ENCODE assay signal across 7 mouse cellular contexts in genomic region chr3:90540904-90541303, GRCm38 (mm10). TPM values are rescaled to one million over a fixed set of nuclear protein-coding genes. Genes with fewer than 3 reads are reported as not detected.
DNase-seq lines count a peak whose midpoint lies in the region; ATAC-seq and TF ChIP-seq lines count a peak whose summit lies in the region.

No protein-coding gene starts in this region.

- no peak overlapping the region for H3K9ac ChIP-seq in embryonic facial prominence, embryonic 15.5 days
- H3K9ac ChIP-seq in midbrain, embryonic 11.5 days (ENCODE audit: low read length): peak overlapping the region; percentile 30; the same call in 1 of the 2 replicates

- H3K9me3 ChIP-seq in embryonic facial prominence, embryonic 15.5 days (replicated peaks): no peaks in the 10 kb centered on the region
- no peaks in the 10 kb centered on the region for H3K9me3 ChIP-seq in hindbrain, embryonic 10.5 days
- H3K9me3 ChIP-seq in midbrain, embryonic 11.5 days (ENCODE audit: control insufficient read depth, low read length): no peaks in the 10 kb centered on the region

- peaks cover 14% of the 10 kb centered on the region for H3K4me1 ChIP-seq in brown adipose tissue, adult 24 weeks (ENCODE audit: control insufficient read depth, insufficient read depth, insufficient read length, low read length)
- H3K4me1 ChIP-seq in embryonic facial prominence, embryonic 15.5 days: peaks cover 31% of the 10 kb centered on the region
- H3K4me1 ChIP-seq in hindbrain, embryonic 10.5 days (replicated peaks): peaks cover 32% of the 10 kb centered on the region
- peaks cover 5% of the 10 kb centered on the region; the same call in 1 of the 2 replicates for H3K4me1 ChIP-seq in midbrain, embryonic 11.5 days (ENCODE audit: control insufficient read depth, insufficient read depth, low read length)

- no peaks in the 10 kb centered on the region for H3K36me3 ChIP-seq in embryonic facial prominence, embryonic 15.5 days
- no peaks in the 10 kb centered on the region for H3K36me3 ChIP-seq in hindbrain, embryonic 10.5 days
- no peaks in the 10 kb centered on the region for H3K36me3 ChIP-seq in midbrain, embryonic 11.5 days (ENCODE audit: control insufficient read depth, insufficient read depth, low read length)

- DNase-seq in hindbrain, embryonic 10.5 days (ENCODE audit: low spot score): peak; percentile 33
- peak; percentile 25 to 61 for DNase-seq in layer of hippocampus, adult 2 months (ENCODE audit: low spot score in 2 of 2)
- peak; percentile 86 for DNase-seq in midbrain, embryonic 11.5 days (ENCODE audit: low spot score, missing footprints)
- DNase-seq in thymus, adult 18-20 months: no peak
- DNase-seq in right cerebral cortex, adult 2 months (ENCODE audit: low spot score in 2 of 2): no peak

- H3K27me3 ChIP-seq in embryonic facial prominence, embryonic 15.5 days: no peaks in the 10 kb centered on the region
- H3K27me3 ChIP-seq in hindbrain, embryonic 10.5 days (ENCODE audit: insufficient read depth, poor library complexity, severe bottlenecking): peaks cover 3% of the 10 kb centered on the region
- no peaks in the 10 kb centered on the region for H3K27me3 ChIP-seq in midbrain, embryonic 11.5 days (ENCODE audit: control insufficient read depth, insufficient read depth, low read length)

- no peak for ATAC-seq in embryonic facial prominence, embryonic 15.5 days (ENCODE audit: insufficient number of reproducible peaks, low FRiP score, low TSS enrichment, low read depth)
- ATAC-seq in midbrain, embryonic 11.5 days (ENCODE audit: low FRiP score): peak; percentile 71

- peak overlapping the region; percentile 91 for H3K27ac ChIP-seq in brown adipose tissue, adult 24 weeks (replicated peaks; ENCODE audit: low read depth, low read length)
- peak overlapping the region; percentile 53 for H3K27ac ChIP-seq in embryonic facial prominence, embryonic 15.5 days (replicated peaks)
- H3K27ac ChIP-seq in hindbrain, embryonic 10.5 days: peak overlapping the region; percentile 76
- peak overlapping the region; percentile 93 for H3K27ac ChIP-seq in layer of hippocampus, adult 2 months
- no peak overlapping the region for H3K27ac ChIP-seq in midbrain, embryonic 11.5 days (ENCODE audit: low read depth, low read length)

- no peak for TF ChIP-seq CTCF in layer of hippocampus, adult 2 months (conservative IDR thresholded peaks at IDR 0.05)

- 52% methylated on average over 4 of the region's 4 CpGs for WGBS in embryonic facial prominence, embryonic 15.5 days
- WGBS in hindbrain, embryonic 10.5 days: 39% methylated on average over 4 of the region's 4 CpGs
- WGBS in midbrain, embryonic 11.5 days: 36% methylated on average over 4 of the region's 4 CpGs

- H3K4me3 ChIP-seq in brown adipose tissue, adult 24 weeks (ENCODE audit: insufficient read depth, low read depth, low read length): peak overlapping the region; percentile 66
- no peak overlapping the region for H3K4me3 ChIP-seq in embryonic facial prominence, embryonic 15.5 days (replicated peaks)
- H3K4me3 ChIP-seq in hindbrain, embryonic 10.5 days: peak overlapping the region; percentile 20
- H3K4me3 ChIP-seq in layer of hippocampus, adult 2 months: peak overlapping the region; percentile 45
- H3K4me3 ChIP-seq in midbrain, embryonic 11.5 days (ENCODE audit: low read depth, low read length): no peak overlapping the region

- peak overlapping the region; percentile 23; the same call in 1 of the 2 replicates for H3K4me2 ChIP-seq in embryonic facial prominence, embryonic 15.5 days (replicated peaks)
- H3K4me2 ChIP-seq in midbrain, embryonic 11.5 days: no peak overlapping the region

RNA-seq across cellular contexts. Expression of gene S100a16, which starts 3.9 kb away (rescaled TPM):
- 86.6 and 89.4 TPM in 2 replicates for polyA plus RNA-seq in brown adipose tissue, adult 24 weeks (2012; ENCODE audit: insufficient read depth, insufficient read length, missing spikeins)
- 321 and 322 TPM in 2 replicates for polyA plus RNA-seq in embryonic facial prominence, embryonic 15.5 days (2015; fragmentation: Nextera tagmentation; extraction: Ambion mirVana)
- polyA plus RNA-seq in hindbrain, embryonic 10.5 days (2016; fragmentation: Nextera tagmentation; extraction: Ambion mirVana): 46.6 and 47.9 TPM in 2 replicates
- total RNA-seq in layer of hippocampus, adult 2 months (2021): 10 to 100 TPM; 79.0 to 82.8 TPM
- polyA plus RNA-seq in midbrain, embryonic 11.5 days (2014; fragmentation: Nextera tagmentation; extraction: Ambion mirVana): 37.2 and 40.0 TPM in 2 replicates

RNA-seq across cellular contexts. Expression of gene S100a14, which starts 14.2 kb away (rescaled TPM):
- polyA plus RNA-seq in brown adipose tissue, adult 24 weeks (2012; ENCODE audit: insufficient read depth, insufficient read length, missing spikeins): not detected in 2 replicates
- polyA plus RNA-seq in embryonic facial prominence, embryonic 15.5 days (2015; fragmentation: Nextera tagmentation; extraction: Ambion mirVana): 134 and 141 TPM in 2 replicates
- not detected in 2 replicates for polyA plus RNA-seq in hindbrain, embryonic 10.5 days (2016; fragmentation: Nextera tagmentation; extraction: Ambion mirVana)
- total RNA-seq in layer of hippocampus, adult 2 months (2021): under 1 TPM; 0.49 to 0.95 TPM
- polyA plus RNA-seq in midbrain, embryonic 11.5 days (2014; fragmentation: Nextera tagmentation; extraction: Ambion mirVana): not detected in 2 replicates

RNA-seq across cellular contexts. Expression of gene S100a3, which starts 19.5 kb away (rescaled TPM):
- polyA plus RNA-seq in brown adipose tissue, adult 24 weeks (2012; ENCODE audit: insufficient read depth, insufficient read length, missing spikeins): not detected in 2 replicates
- polyA plus RNA-seq in embryonic facial prominence, embryonic 15.5 days (2015; fragmentation: Nextera tagmentation; extraction: Ambion mirVana): 35.0 and 74.2 TPM in 2 replicates
- polyA plus RNA-seq in hindbrain, embryonic 10.5 days (2016; fragmentation: Nextera tagmentation; extraction: Ambion mirVana): 0.24 and 0.27 TPM in 2 replicates
- under 1 TPM; 0.64 to 0.79 TPM for total RNA-seq in layer of hippocampus, adult 2 months (2021)
- not detected in 2 replicates for polyA plus RNA-seq in midbrain, embryonic 11.5 days (2014; fragmentation: Nextera tagmentation; extraction: Ambion mirVana)

RNA-seq across cellular contexts. Expression of gene S100a13, which starts 26.7 kb away (rescaled TPM):
- 385 and 454 TPM in 2 replicates for polyA plus RNA-seq in brown adipose tissue, adult 24 weeks (2012; ENCODE audit: insufficient read depth, insufficient read length, missing spikeins)
- polyA plus RNA-seq in embryonic facial prominence, embryonic 15.5 days (2015; fragmentation: Nextera tagmentation; extraction: Ambion mirVana): 45.9 and 51.8 TPM in 2 replicates
- 11.7 and 13.1 TPM in 2 replicates for polyA plus RNA-seq in hindbrain, embryonic 10.5 days (2016; fragmentation: Nextera tagmentation; extraction: Ambion mirVana)
- 10 to 100 TPM; 20.2 to 20.6 TPM for total RNA-seq in layer of hippocampus, adult 2 months (2021)
- 11.6 and 14.1 TPM in 2 replicates for polyA plus RNA-seq in midbrain, embryonic 11.5 days (2014; fragmentation: Nextera tagmentation; extraction: Ambion mirVana)

RNA-seq across cellular contexts. Expression of gene S100a1, which starts 26.7 kb away (rescaled TPM):
- 1,535 and 1,745 TPM in 2 replicates for polyA plus RNA-seq in brown adipose tissue, adult 24 weeks (2012; ENCODE audit: insufficient read depth, insufficient read length, missing spikeins)
- polyA plus RNA-seq in embryonic facial prominence, embryonic 15.5 days (2015; fragmentation: Nextera tagmentation; extraction: Ambion mirVana): 52.3 and 63.7 TPM in 2 replicates
- polyA plus RNA-seq in hindbrain, embryonic 10.5 days (2016; fragmentation: Nextera tagmentation; extraction: Ambion mirVana): 7.5 and 7.7 TPM in 2 replicates
- total RNA-seq in layer of hippocampus, adult 2 months (2021): 10 to 100 TPM; 89.9 to 92.1 TPM
- 6.9 and 8.0 TPM in 2 replicates for polyA plus RNA-seq in midbrain, embryonic 11.5 days (2014; fragmentation: Nextera tagmentation; extraction: Ambion mirVana)

Comparison
In these comparisons a context has a peak if more than half of its experiments do, and no peak if none do; other contexts are left out.
1. H3K4me3 ChIP-seq: peak in brown adipose tissue, adult 24 weeks (single experiment), hindbrain, embryonic 10.5 days (single experiment) and layer of hippocampus, adult 2 months (single experiment); none in embryonic facial prominence, embryonic 15.5 days (single experiment) and midbrain, embryonic 11.5 days (single experiment).
2. DNase-seq: peak in hindbrain, embryonic 10.5 days (single experiment), layer of hippocampus, adult 2 months (2 of 2) and midbrain, embryonic 11.5 days (single experiment); none in thymus, adult 18-20 months (0 of 2) and right cerebral cortex, adult 2 months (0 of 2).
3. RNA of gene S100a14, which starts 14.2 kb away (polyA plus RNA-seq): 134 to 141 TPM in embryonic facial prominence, embryonic 15.5 days; not detected in brown adipose tissue, adult 24 weeks, not detected in hindbrain, embryonic 10.5 days and not detected in midbrain, embryonic 11.5 days; every median in the first group is over 10 times any median in the second.
4. RNA of gene S100a3, which starts 19.5 kb away (polyA plus RNA-seq): 35.0 to 74.2 TPM in embryonic facial prominence, embryonic 15.5 days; 0.24 to 0.27 TPM in hindbrain, embryonic 10.5 days, not detected in brown adipose tissue, adult 24 weeks and not detected in midbrain, embryonic 11.5 days; every median in the first group is over 10 times any median in the second.